Mouse (Mus musculus) CH12F3 (cell line): ENCODE results near the gene Gm42791.

Experiments
- in situ Hi-C: fragments of 300-500 bp; cut with MboI; formaldehyde crosslinking; loops from 2 replicates; pipeline ENCODE4 v1.14.3; 2020; ENCODE audit warnings: low sequenced_read_pairs

Gene Gm42791

GRCm38 (mm10) chr5:149009111-149009510 lies 14.2 kb upstream of the Gm42791 start:
- in situ Hi-C loops: no loop called here

- in situ Hi-C loops: no loop called here
Measured at GRCm38 (mm10) chr5:149007295-149007646, 12.3 kb upstream of the Gm42791 start.

GRCm38 (mm10) chr5:149006362-149007294 lies 11.7 kb upstream of the Gm42791 start:
- in situ Hi-C loops: no loop called here

GRCm38 (mm10) chr5:149005701-149006361 lies 10.9 kb upstream of the Gm42791 start:
- in situ Hi-C loops: no loop called here

- in situ Hi-C loops: no loop called here
Measured at GRCm38 (mm10) chr5:149005083-149005482, 10.1 kb upstream of the Gm42791 start.

- in situ Hi-C loops: no loop called here
Measured at GRCm38 (mm10) chr5:149003137-149003536, 8.2 kb upstream of the Gm42791 start.

GRCm38 (mm10) chr5:149002803-149003115 lies 7.8 kb upstream of the Gm42791 start:
- in situ Hi-C loops: no loop called here

GRCm38 (mm10) chr5:149002034-149002802 lies 7.3 kb upstream of the Gm42791 start:
- in situ Hi-C loops: no loop called here

DNA sequence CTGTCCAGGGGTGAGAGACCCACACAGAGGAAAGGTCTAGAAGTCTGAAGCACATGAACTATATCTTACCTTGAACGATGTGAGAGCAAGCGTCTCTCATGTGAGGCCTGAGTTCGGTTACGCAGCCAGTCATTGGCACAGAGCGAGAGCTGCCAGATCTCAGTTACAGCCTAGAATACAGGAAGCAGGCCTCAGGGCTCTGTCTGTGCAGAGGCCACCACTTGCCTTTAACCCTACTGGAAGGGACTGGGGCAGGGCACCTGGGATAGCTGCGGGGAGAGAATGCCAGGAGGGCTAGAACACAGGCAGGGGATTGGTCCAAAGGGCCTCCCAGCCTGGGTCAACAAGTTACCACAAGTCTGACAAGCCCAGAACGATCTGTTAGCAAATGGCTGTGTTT lies 4.9 kb upstream of the Gm42791 start:
- in situ Hi-C loops: no loop called here

- in situ Hi-C loops: no loop called here
Measured at GRCm38 (mm10) chr5:148998512-148998911, 3.6 kb upstream of the Gm42791 start.

DNA sequence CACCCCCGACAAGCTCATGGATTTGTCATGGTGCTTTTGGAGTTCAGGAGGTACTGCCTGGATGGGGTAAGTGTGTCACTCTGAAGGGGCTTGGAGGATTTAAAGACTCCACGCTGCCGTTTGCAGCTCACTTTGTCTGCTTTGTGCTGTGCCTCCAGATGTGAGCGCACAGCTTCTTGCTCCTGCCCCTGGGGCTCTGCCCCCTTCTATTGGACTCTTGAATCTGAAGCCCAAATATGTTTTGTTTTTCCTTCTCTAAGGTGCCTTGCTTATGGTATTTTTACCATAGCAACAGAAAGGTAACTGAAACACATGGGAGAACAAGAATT lies 1.7 kb upstream of the Gm42791 start:
- in situ Hi-C loops: no loop called here

- in situ Hi-C loops: no loop called here
Measured at GRCm38 (mm10) chr5:148995962-148996708, 1.2 kb upstream of the Gm42791 start.

DNA sequence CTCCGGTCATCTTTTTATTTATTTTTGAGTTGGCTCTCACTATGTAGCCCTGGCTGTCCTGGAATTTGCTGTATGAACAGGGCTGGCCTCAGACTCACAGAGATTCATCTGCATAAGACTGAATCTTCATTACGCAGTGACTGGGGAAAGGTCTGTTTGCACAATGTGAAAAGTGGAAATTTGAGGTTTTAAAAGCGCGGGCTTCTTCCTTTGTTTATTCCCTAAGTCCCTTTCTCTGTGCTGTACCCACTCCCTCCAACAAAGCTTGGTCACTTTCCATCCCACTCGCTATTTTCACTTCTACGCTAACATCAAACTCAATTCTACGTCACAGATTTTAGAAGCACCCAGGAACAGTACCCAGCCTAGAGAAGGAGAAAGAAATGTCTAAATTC lies 639 bp downstream of the Gm42791 start:
- in situ Hi-C loops: no loop called here

GRCm38 (mm10) chr5:148992598-148992997 lies 2.3 kb downstream of the Gm42791 start:
- in situ Hi-C loops: no loop called here

DNA sequence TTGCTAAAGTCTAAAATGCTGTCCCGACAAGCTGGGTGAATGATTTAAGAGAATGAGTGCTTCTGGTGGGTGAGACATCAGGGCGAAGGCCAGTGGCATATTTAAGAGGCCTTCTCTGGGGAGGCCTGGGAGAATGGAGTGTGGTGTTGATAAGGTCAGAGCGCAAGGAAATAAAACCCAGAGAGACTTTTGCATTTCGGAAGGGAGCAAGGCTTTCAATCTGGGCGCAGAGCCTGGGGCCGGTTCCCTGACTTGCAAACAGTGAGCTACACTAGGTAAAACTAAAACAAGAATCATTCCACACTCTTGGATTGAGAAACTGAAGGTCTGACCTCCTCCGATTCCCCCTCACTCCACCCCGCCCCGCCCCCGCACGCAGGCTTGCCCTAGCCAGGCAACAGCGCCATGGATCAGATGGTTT lies 4.0 kb downstream of the Gm42791 start:
- in situ Hi-C loops: no loop called here

GRCm38 (mm10) chr5:148989480-148989879 lies 5.5 kb downstream of the Gm42791 start:
- in situ Hi-C loops: no loop called here

DNA sequence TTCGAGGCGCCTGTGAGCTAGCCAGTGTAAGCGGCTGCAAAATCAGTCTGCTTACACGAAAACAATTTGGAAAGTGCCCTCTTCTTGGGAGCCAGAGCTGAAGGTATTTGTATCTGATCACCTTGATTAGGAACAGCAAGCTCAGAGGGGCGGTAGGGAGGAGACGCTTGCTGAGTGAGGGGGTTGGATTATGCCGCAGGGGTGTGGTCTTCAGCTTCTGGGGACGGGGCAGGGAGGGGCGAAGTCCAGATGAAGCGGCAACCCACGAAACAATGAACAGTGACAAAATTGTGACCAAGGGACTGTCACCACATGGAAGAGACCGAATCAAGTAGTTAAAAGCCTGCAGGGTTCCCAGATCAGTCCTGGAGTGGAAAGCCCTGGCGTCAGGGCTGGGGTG lies 10.0 kb downstream of the Gm42791 start:
- in situ Hi-C loops: no loop called here

DNA sequence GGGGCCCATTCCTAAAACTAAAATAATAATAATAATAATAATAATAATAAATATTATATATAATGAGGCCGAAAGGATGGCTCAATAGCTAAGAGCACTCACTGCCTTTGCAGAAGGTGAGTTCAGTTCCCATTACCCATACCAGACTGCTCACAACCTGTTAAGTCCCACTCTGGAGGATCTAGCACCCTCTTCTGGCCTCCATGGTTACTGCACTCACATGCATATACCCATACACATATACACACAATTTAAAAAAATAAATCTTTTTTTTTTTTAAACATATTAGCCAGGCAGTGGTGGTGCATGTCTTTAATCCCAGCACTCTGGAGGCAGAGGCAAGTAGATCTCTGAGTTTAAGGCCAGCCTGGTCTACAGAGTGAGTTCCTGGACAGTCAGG lies 11.3 kb downstream of the Gm42791 start:
- in situ Hi-C loops: no loop called here

- in situ Hi-C loops: no loop called here
Measured at GRCm38 (mm10) chr5:148983108-148983664, 11.8 kb downstream of the Gm42791 start.

DNA sequence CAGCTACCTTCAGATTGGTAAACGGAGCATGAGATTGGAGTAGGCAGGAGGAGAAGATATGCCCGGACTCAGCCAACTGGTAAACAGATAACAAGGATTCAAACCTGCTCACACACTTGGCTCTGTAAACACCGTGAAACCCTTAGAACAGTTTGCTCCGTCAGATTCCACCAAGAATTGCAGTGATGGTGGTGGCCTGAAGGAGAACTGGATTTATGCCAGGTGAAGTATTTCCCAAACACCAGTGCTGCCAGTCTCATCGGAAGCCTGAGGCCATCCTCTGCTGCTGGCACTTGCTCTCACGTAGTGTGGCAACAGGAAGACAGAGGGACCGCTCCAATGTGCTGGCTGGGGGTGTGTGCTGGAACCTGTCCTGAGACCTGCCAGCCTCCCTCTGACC lies 12.6 kb downstream of the Gm42791 start:
- in situ Hi-C loops: no loop called here

DNA sequence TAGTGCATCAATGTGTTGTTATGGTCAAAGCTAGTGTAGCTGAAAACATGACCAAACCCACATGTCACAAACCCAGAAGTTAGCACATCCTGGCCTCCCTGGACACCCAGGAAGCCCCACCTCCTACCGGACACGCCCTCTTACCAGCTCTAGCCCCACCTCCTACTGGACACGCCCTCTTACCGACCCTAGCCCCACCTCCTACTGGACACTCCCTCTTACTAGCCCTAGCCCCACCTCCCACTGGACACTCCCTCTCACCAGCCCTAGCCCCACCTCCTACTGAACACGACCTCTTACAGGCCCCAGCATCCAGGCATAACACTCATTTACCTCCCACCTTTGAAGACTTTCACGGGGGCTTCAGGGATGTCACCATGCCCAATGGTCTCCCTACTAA lies 14.3 kb downstream of the Gm42791 start:
- in situ Hi-C loops: no loop called here
